In the genomic region with DNA sequence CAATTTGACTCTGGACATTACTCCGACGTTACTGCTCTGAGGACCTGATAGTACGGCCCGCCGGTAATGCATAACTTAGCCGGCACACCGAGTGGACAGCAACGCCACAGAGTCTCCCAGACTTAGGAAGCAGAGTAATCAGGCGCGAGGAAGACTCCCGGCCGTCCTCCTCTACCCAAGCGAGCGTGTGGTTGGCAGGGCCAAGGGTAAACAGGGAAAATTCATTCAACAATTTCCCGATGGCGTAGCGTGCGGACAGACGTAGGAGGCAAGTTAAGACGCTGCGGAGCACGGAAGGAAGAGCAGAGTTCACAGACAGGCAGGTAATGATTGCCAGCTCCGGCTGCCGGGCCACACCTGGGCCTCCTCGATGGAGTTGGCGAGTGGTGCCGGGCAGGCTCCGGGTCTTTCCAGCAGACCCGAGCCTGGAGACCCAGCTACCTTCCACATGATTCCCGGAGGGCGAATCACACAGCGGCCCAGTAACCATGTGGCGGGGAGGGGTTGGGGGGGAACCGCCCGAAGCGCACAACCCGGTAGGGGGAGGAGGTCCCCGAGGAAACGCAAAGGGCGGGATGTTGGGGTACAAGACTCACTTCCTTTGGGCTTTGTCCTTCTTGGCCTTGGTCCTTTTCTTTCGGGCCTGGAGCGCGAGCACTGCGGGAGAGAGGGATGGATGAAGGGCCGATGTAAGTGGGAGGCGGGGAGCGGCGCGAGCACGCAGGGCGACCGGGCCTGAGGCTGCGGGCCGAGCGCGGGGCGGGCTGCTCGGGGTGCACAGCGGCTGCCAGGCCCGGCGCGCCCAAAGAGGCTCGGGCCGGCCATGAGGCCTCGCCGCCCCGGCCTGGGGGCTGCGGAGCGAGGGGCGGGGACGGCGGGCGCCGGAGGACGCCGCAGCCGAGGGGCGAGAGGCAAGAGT, we compare ENCODE assay signal across 8 mouse cellular contexts. TPM values are rescaled to one million over a fixed set of nuclear protein-coding genes. Genes with fewer than 3 reads are reported as not detected.
DNase-seq lines count a peak whose midpoint lies in the region; ATAC-seq and TF ChIP-seq lines count a peak whose summit lies in the region.

No protein-coding gene starts in this region.

- H3K27me3 ChIP-seq in CH12.LX (replicated peaks): peaks cover 5% of the 10 kb centered on the region
- H3K27me3 ChIP-seq in forebrain, embryonic 13.5 days: no peaks in the 10 kb centered on the region
- H3K27me3 ChIP-seq in lung, embryonic 15.5 days: no peaks in the 10 kb centered on the region

- H3K79me2 ChIP-seq in CH12.LX (replicated peaks; ENCODE audit: control insufficient read depth, extremely low read depth, insufficient read depth, poor library complexity, severe bottlenecking): peaks cover 52% of the 10 kb centered on the region

- TF ChIP-seq EP300 in CH12.LX (IDR thresholded peaks at IDR 0.05; ENCODE audit: low read length): no peak

- TF ChIP-seq POLR2A in CH12.LX (IDR thresholded peaks at IDR 0.05; ENCODE audit: low read depth, low read length): no peak
- no peak for TF ChIP-seq POLR2A in bone marrow macrophage, adult 2 months (IDR thresholded peaks at IDR 0.05; ENCODE audit: borderline replicate concordance, low read depth, low read length)

- peaks cover 15 to 34% of the 10 kb centered on the region in 2 experiments for H3K36me3 ChIP-seq in CH12.LX (replicated peaks in 1 of 2; ENCODE audit: control insufficient read depth in 1 of 2, insufficient read depth in 1 of 2, low read length in 1 of 2)
- H3K36me3 ChIP-seq in forebrain, embryonic 13.5 days (ENCODE audit: poor library complexity, severe bottlenecking): peaks cover 21% of the 10 kb centered on the region
- H3K36me3 ChIP-seq in lung, embryonic 15.5 days: peaks cover 10% of the 10 kb centered on the region

- peak overlapping the region; percentile 87 for H3K9ac ChIP-seq in CH12.LX (ENCODE audit: insufficient read depth, low read depth)
- peak overlapping the region; percentile 98 for H3K9ac ChIP-seq in forebrain, embryonic 13.5 days
- peak overlapping the region; percentile 96 for H3K9ac ChIP-seq in lung, embryonic 15.5 days

- peak; percentile 77 for ATAC-seq in forebrain, embryonic 13.5 days
- ATAC-seq in lung, embryonic 15.5 days (ENCODE audit: borderline replicate concordance, extremely low read depth, low FRiP score, low TSS enrichment): peak; percentile 70

- WGBS in forebrain, embryonic 13.5 days: under 1% methylated on average over 63 of the region's 78 CpGs
- WGBS in lung, embryonic 15.5 days: 3% methylated on average over 73 of the region's 78 CpGs

- H3K27ac ChIP-seq in CH12.LX (ENCODE audit: insufficient read depth, low read depth): peak overlapping the region; percentile 7; the same call in 1 of the 2 replicates
- H3K27ac ChIP-seq in bone marrow macrophage, adult 2 months (ENCODE audit: insufficient read depth, low read depth, low read length): peak overlapping the region; percentile 50
- H3K27ac ChIP-seq in forebrain, embryonic 13.5 days: peak overlapping the region; percentile 88
- peak overlapping the region; percentile 86 for H3K27ac ChIP-seq in lung, embryonic 15.5 days

- intact Hi-C loops in heart, postnatal 25 days (cut with DNase I): no loop called here

- no peak for TF ChIP-seq RAD21 in CH12.LX (IDR thresholded peaks at IDR 0.05; ENCODE audit: low read depth, low read length)

- in situ Hi-C loops in CH12.LX (cut with MboI; ENCODE audit: low pct_ligation_motif_present, low pct_unique_long_range_greater_than_20kb, low sequenced_read_pairs): no loop called here

- dilution Hi-C loops in CH12.LX (cut with MboI; ENCODE audit: extremely low pct_ligation_motif_present, extremely low pct_unique_long_range_greater_than_20kb, low sequenced_read_pairs): no loop called here

- H3K4me2 ChIP-seq in CH12.LX (ENCODE audit: insufficient read depth, low read depth, poor library complexity, severe bottlenecking): peak overlapping the region; percentile 72
- H3K4me2 ChIP-seq in forebrain, embryonic 13.5 days: peak overlapping the region; percentile 93
- peak overlapping the region; percentile 87 for H3K4me2 ChIP-seq in lung, embryonic 15.5 days

- DNase-seq in CH12.LX (ENCODE audit: extremely low read depth): peak; percentile 47
- peak; percentile 31 for DNase-seq in heart, postnatal 25 days (ENCODE audit: low spot score)
- DNase-seq in layer of hippocampus, adult 11-12 months (ENCODE audit: low spot score): peak; percentile 59
- DNase-seq in ovary, adult 18-20 months (ENCODE audit: low spot score): peak; percentile 11
- peak; percentile 25 to 49 for DNase-seq in thymus, postnatal 10 days (ENCODE audit: low spot score in 2 of 2)

- peaks cover 13 to 57% of the 10 kb centered on the region in 2 experiments for H3K4me1 ChIP-seq in CH12.LX (ENCODE audit: control insufficient read depth in 1 of 2, insufficient read depth in 2 of 2)
- peaks cover 28% of the 10 kb centered on the region for H3K4me1 ChIP-seq in bone marrow macrophage, adult 2 months (ENCODE audit: control insufficient read depth, insufficient read depth, low read length)
- peaks cover 43% of the 10 kb centered on the region for H3K4me1 ChIP-seq in forebrain, embryonic 13.5 days
- peaks cover 30% of the 10 kb centered on the region for H3K4me1 ChIP-seq in lung, embryonic 15.5 days

- TF ChIP-seq CTCF in CH12.LX (conservative IDR thresholded peaks at IDR 0.05 in 1 of 2, IDR thresholded peaks at IDR 0.05 in 1 of 2; ENCODE audit: low read depth in 2 of 2, low read length in 2 of 2): no peak
- TF ChIP-seq CTCF in bone marrow macrophage, adult 2 months (IDR thresholded peaks at IDR 0.05; ENCODE audit: low read depth, low read length): peak; percentile 28; the same call in 1 of the 2 replicates

- no peaks in the 10 kb centered on the region for H3K9me3 ChIP-seq in CH12.LX (replicated peaks; ENCODE audit: low read length)
- no peaks in the 10 kb centered on the region for H3K9me3 ChIP-seq in forebrain, embryonic 13.5 days (replicated peaks)
- no peaks in the 10 kb centered on the region for H3K9me3 ChIP-seq in lung, embryonic 15.5 days

- peak overlapping the region; percentile 90 to 97 (median 91) for H3K4me3 ChIP-seq in CH12.LX (replicated peaks in 1 of 3; ENCODE audit: low read depth in 2 of 3, low read length in 2 of 3, poor library complexity in 1 of 3)
- H3K4me3 ChIP-seq in bone marrow macrophage, adult 2 months (ENCODE audit: insufficient read depth, low read length): peak overlapping the region; percentile 86
- peak overlapping the region; percentile 99 for H3K4me3 ChIP-seq in forebrain, embryonic 13.5 days
- peak overlapping the region; percentile 65 for H3K4me3 ChIP-seq in lung, embryonic 15.5 days

TF ChIP-seq in CH12.LX, 34 proteins besides CTCF, POLR2A, EP300 and RAD21:
- TF ChIP-seq ZKSCAN1 (IDR thresholded peaks at IDR 0.05; ENCODE audit: borderline replicate concordance, low read depth, low read length): no peak
- TF ChIP-seq MAX (IDR thresholded peaks at IDR 0.05; ENCODE audit: low read length): peak; percentile 52; the same call in 1 of the 2 replicates
- no peak; the same call in 1 of the 2 replicates for TF ChIP-seq MYC (IDR thresholded peaks at IDR 0.05; ENCODE audit: low read depth, low read length)
- peak; percentile 18; the same call in 1 of the 2 replicates for TF ChIP-seq POLR2AphosphoS2 (IDR thresholded peaks at IDR 0.05; ENCODE audit: low read depth, low read length)
- TF ChIP-seq NELFE (IDR thresholded peaks at IDR 0.05; ENCODE audit: low read depth, low read length): no peak
- no peak for TF ChIP-seq SMC3 (IDR thresholded peaks at IDR 0.05; ENCODE audit: low read depth, low read length)
- TF ChIP-seq JUND (conservative IDR thresholded peaks at IDR 0.05; ENCODE audit: low read depth, low read length): no peak
- TF ChIP-seq GABPA (IDR thresholded peaks at IDR 0.05; ENCODE audit: insufficient replicate concordance, low read depth, low read length): no peak
- TF ChIP-seq IRF4 (IDR thresholded peaks at IDR 0.05; ENCODE audit: low read depth, low read length): no peak
- TF ChIP-seq MXI1 (IDR thresholded peaks at IDR 0.05; ENCODE audit: low read depth, low read length): peak; percentile 63; the same call in 1 of the 2 replicates
- TF ChIP-seq ZC3H11A (IDR thresholded peaks at IDR 0.05; ENCODE audit: low read depth, low read length): no peak
- TF ChIP-seq SIN3A (IDR thresholded peaks at IDR 0.05; ENCODE audit: low read length): peak; percentile 56; the same call in 1 of the 2 replicates

RNA-seq across cellular contexts. Expression of a gene that starts 0.9 kb away (rescaled TPM):
- 65.9 and 83.3 TPM in 2 replicates for total RNA-seq in CH12.LX (2012; rRNA removed)
- total RNA-seq in CH12.LX (2014; rRNA removed): 60.8 and 70.0 TPM in 2 replicates
- 129 and 163 TPM in 2 replicates for polyA plus RNA-seq in CH12.LX (2012; ENCODE audit: insufficient read length, low read depth)
- polyA plus RNA-seq in bone marrow macrophage, adult 2 months (2012; ENCODE audit: insufficient read depth, insufficient read length, missing spikeins): 61.7 and 74.6 TPM in 2 replicates
- 134 and 135 TPM in 2 replicates for polyA plus RNA-seq in forebrain, embryonic 13.5 days (2015; fragmentation: Nextera tagmentation; extraction: Ambion mirVana)
- total RNA-seq in heart, postnatal 25 days (2021): 10 to 100 TPM; 32.6 to 35.5 TPM
- polyA plus RNA-seq in lung, embryonic 15.5 days (2015; fragmentation: Nextera tagmentation; extraction: Ambion mirVana): 75.1 and 79.3 TPM in 2 replicates

RNA-seq across cellular contexts. Expression of a gene that starts 46.2 kb away (rescaled TPM):
- 0.08 TPM in 1 of 2 replicates, not detected in the other for total RNA-seq in CH12.LX (2012; rRNA removed)
- not detected in 2 replicates for total RNA-seq in CH12.LX (2014; rRNA removed)
- polyA plus RNA-seq in CH12.LX (2012; ENCODE audit: insufficient read length, low read depth): not detected in 2 replicates
- not detected in 2 replicates for polyA plus RNA-seq in bone marrow macrophage, adult 2 months (2012; ENCODE audit: insufficient read depth, insufficient read length, missing spikeins)
- 2.8 and 2.9 TPM in 2 replicates for polyA plus RNA-seq in forebrain, embryonic 13.5 days (2015; fragmentation: Nextera tagmentation; extraction: Ambion mirVana)
- not detected for total RNA-seq in heart, postnatal 25 days (2021)
- 0.48 and 0.57 TPM in 2 replicates for polyA plus RNA-seq in lung, embryonic 15.5 days (2015; fragmentation: Nextera tagmentation; extraction: Ambion mirVana)

Comparison
In these comparisons a context has a peak if more than half of its experiments do, and no peak if none do; other contexts are left out.
1. Peak in every context shown above with its lines: DNase-seq, ATAC-seq, H3K4me3 ChIP-seq and H3K27ac ChIP-seq.
2. H3K27ac ChIP-seq: peak in every context shown above with its lines; median percentile 88 in forebrain, embryonic 13.5 days; 86 in lung, embryonic 15.5 days; 50 in bone marrow macrophage, adult 2 months; 7 in CH12.LX.